Mouse (Mus musculus) liver, postnatal 0 days (tissue): ENCODE measurements around the gene U2af1l4.

Experiments
- CTCF ChIP-seq: sonication (generic); IDR thresholded peaks from 2 replicates; pipeline ENCODE4 v1.5.1; 2016; ENCODE audit warnings: antibody characterized with exemption, low read depth
- EP300 ChIP-seq: IDR thresholded peaks from 2 replicates; pipeline ENCODE4 v1.6.1; 2016; ENCODE audit warnings: antibody characterized with exemption, low read depth, mild to moderate bottlenecking

GRCm38 (mm10) chr7:30524487-30524886 lies 38.6 kb upstream of the U2af1l4 start:
- TF ChIP-seq CTCF (no peak), EP300 (no peak)
